Mouse (Mus musculus) liver, postnatal 0 days (tissue): ENCODE results near the gene Mllt11.

Experiments
- CTCF ChIP-seq: sonication (generic); IDR thresholded peaks from 2 replicates; pipeline ENCODE4 v1.5.1; 2016; ENCODE audit warnings: antibody characterized with exemption, low read depth
- EP300 ChIP-seq: IDR thresholded peaks from 2 replicates; pipeline ENCODE4 v1.6.1; 2016; ENCODE audit warnings: antibody characterized with exemption, low read depth, mild to moderate bottlenecking

DNA sequence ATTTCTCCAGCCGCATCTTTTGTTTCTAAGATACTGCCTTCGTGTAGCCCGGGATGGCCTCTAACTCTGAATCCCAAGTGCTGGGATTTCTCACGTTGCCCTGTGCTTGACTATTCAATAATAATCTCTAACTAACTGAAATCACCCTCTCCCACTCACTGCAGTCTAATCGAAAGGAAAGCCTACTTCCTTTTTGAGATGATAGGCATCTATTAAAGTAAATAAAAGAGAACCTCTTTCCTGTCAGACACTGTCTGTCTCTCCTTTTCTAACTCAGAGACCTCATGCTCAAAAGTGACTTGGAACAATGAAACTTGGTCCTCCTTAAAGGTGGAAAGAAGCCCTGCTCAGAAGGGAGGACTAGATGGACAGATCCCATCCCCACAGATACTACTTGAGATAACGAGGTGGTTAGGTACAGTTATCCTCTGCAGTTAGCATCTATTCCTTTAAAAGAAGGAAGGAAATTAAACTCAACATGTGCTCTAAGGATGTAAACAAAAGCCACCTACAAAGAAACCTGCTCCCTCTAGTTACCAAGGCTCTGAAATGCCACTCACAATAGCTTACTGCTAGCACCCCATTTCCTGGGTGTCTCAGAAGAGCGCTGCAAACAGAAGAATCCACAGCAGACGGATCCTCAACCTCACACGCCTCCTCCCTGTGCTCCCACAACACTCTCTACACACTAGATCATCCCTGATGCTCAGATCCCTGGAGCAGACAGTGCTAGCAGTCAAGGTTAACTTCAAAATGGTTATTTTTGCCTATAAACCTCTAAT lies 47.0 kb downstream of the Mllt11 start:
- TF ChIP-seq CTCF (no peak), EP300 (no peak)
